Mouse (Mus musculus): ENCODE results near the gene Slc25a22. TPM values are rescaled to one million over a fixed set of nuclear protein-coding genes. Genes with fewer than 3 reads are reported as not detected.

Gene Slc25a22
- polyA plus RNA-seq, 1 experiment: 16.2 TPM

DNA sequence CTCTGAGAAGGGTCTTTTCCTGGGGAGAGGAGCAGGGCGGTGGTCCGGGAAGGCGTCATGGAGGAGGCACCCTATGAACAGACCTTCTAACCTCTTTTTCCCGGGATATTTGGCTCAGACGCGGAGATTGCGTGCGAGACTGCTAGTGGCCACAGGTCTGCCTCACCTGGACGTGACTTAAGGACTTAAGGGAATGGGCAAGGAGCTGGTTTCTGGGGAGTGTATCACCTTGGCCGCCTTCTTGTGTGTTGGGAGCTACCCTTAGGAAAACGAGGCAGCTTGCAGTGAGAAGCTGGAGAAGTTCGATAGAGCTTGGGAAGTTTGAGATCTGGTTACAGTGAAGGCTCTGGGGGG lies 38.1 kb upstream of the Slc25a22 start:
- Histone ChIP-seq H3K4me3 (ENCODE audit: insufficient read depth, poor library complexity, severe bottlenecking) (peak overlapping the region; percentile 76), H3K79me3 (ENCODE audit: low read depth) (peaks cover 60% of the 10 kb centered on the region)

DNA sequence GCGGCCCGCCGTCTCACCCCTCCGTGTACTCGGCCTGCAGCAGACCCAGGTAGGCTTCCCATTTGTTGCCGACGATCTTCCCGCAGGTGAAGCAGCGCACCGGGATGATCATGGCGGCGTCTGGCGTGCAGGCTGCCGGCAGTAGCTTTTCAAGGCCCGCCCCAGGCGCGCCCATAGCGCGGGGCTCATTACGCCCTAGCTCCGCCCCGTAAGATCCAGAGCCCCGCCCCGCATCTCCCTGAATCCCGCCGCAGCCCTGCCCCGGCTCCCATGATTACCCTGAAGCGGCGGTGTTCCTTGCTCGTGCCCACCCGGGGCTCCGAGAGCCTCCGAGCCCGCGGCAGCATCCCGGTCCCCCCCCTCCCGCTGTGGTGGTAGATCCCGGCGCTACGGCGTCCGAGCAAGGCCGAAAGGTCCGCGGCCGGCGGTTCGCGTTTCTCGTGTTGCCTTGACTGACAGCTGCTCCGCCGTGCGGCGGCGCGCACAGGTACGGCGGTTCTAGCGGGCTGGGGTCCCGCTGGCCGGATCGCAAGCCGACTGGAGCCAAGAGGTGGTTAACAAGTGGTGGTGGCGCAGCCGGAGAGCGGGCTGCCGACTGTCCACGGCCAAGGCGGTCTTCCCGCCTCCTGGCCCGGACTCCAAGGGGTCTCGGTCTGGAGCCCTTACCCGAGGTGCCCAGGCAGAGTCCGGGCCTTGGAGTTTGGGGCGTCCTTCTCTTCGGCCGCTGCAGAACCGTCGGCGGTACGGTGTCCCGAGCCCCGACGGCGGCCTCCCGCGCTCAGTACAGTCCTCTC lies 37.5 kb upstream of the Slc25a22 start, which contains the start of the genes Polr2l and Tspan4:
Gene Polr2l (minus strand): TSS at position 122 of the 794 bp plus-strand sequence.
Gene Tspan4 (plus strand): TSS at position 230 of the 794 bp plus-strand sequence.
- Histone ChIP-seq H3ac (ENCODE audit: control insufficient read depth, insufficient read length, low read depth) (peak within 1 kb of the TSS; percentile 87), H3K4me3 (ENCODE audit: insufficient read depth, poor library complexity, severe bottlenecking) (peak within 1 kb of the TSS; percentile 76), H3K36me3 (ENCODE audit: control insufficient read depth, insufficient read depth) (peaks cover 27% of the 10 kb centered on the region), H3K79me3 (ENCODE audit: low read depth) (peaks cover 58% of the 10 kb centered on the region), H3K27me3 (ENCODE audit: control insufficient read depth, insufficient read depth, insufficient read length) (no peaks in the 10 kb centered on the region), H3K79me2 (ENCODE audit: control insufficient read depth, insufficient read depth) (peaks cover 94% of the 10 kb centered on the region)
- TF ChIP-seq MAX (IDR thresholded peaks at IDR 0.05): no peak

More for the DNA sequence above, 38.1 kb upstream of the Slc25a22 start:
- Histone ChIP-seq H3K79me2 (ENCODE audit: control insufficient read depth, insufficient read depth) (peaks cover 94% of the 10 kb centered on the region), H3K36me3 (ENCODE audit: control insufficient read depth, insufficient read depth) (peaks cover 21% of the 10 kb centered on the region), H3K27me3 (ENCODE audit: control insufficient read depth, insufficient read depth, insufficient read length) (no peaks in the 10 kb centered on the region), H3ac (ENCODE audit: control insufficient read depth, insufficient read length, low read depth) (peak overlapping the region; percentile 75)
- no peak for TF ChIP-seq CEBPB (IDR thresholded peaks at IDR 0.05; ENCODE audit: low read depth)

DNA sequence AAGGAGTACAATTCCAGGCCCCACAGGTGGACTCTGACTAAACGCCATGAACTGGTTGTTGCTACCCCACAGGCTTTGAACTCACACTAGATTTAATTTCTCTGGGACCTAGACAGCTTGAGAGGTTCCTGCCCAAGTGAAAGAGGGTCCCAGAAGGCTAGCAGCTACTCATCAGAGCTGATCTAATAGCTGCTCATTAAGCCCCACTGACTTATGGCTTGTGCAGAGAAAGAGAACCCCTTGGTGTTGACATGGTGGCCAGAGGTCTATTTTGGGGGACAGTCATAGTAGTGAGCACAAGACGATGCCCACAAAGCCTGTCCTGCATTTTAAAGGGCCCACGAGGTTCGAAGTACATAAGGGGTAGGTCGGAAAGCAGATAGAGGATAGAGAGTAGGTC lies 36.5 kb upstream of the Slc25a22 start:
- H3K36me3 ChIP-seq (ENCODE audit: control insufficient read depth, insufficient read depth): peaks cover 33% of the 10 kb centered on the region
- peak overlapping the region; percentile 87 for H3ac ChIP-seq (ENCODE audit: control insufficient read depth, insufficient read length, low read depth)
- no peak for TF ChIP-seq MYOG (IDR thresholded peaks at IDR 0.05; ENCODE audit: control insufficient read depth, extremely low read depth, insufficient read length)
- no peaks in the 10 kb centered on the region for H3K27me3 ChIP-seq (ENCODE audit: control insufficient read depth, insufficient read depth, insufficient read length)
- H3K4me3 ChIP-seq (ENCODE audit: insufficient read depth, poor library complexity, severe bottlenecking): peak overlapping the region; percentile 76
- H3K79me3 ChIP-seq (ENCODE audit: low read depth): peaks cover 58% of the 10 kb centered on the region
- peaks cover 94% of the 10 kb centered on the region for H3K79me2 ChIP-seq (ENCODE audit: control insufficient read depth, insufficient read depth)

DNA sequence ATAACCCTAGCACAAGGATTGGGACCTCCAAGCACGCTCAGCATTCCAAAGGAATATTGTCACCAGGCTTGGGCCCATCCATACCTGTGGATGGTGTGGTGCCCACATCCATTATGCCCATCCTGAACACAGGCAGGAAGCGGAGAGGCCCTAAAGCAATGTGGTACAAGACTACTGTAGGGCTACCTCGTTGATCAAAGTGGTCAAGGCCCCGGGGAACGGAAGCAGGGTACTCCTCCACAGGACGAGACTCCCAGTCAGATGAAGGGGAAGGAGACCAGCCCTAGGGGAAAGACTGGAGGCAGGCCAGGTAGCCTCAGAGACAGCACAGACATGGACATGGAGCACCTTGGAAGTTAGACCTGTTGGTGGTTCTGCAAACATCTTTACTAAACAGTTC lies 35.1 kb upstream of the Slc25a22 start:
- Histone ChIP-seq H3K79me3 (ENCODE audit: low read depth) (peaks cover 52% of the 10 kb centered on the region), H3K36me3 (ENCODE audit: control insufficient read depth, insufficient read depth) (peaks cover 33% of the 10 kb centered on the region), H3K79me2 (ENCODE audit: control insufficient read depth, insufficient read depth) (peaks cover 92% of the 10 kb centered on the region), H3ac (ENCODE audit: control insufficient read depth, insufficient read length, low read depth) (no peak overlapping the region), H3K4me3 (ENCODE audit: insufficient read depth, poor library complexity, severe bottlenecking) (no peak overlapping the region), H3K27me3 (ENCODE audit: control insufficient read depth, insufficient read depth, insufficient read length) (no peaks in the 10 kb centered on the region)
- TF ChIP-seq USF1 (IDR thresholded peaks at IDR 0.05; ENCODE audit: low read depth) (no peak), MAX (IDR thresholded peaks at IDR 0.05) (no peak), CEBPB (IDR thresholded peaks at IDR 0.05; ENCODE audit: low read depth) (no peak), CTCF (IDR thresholded peaks at IDR 0.05; ENCODE audit: control insufficient read depth, insufficient read depth, insufficient read length) (no peak), FOSL1 (IDR thresholded peaks at IDR 0.05; ENCODE audit: insufficient read depth, low read length, poor library complexity, severe bottlenecking) (no peak), MYOG (IDR thresholded peaks at IDR 0.05; ENCODE audit: control insufficient read depth, extremely low read depth, insufficient read length) (no peak)

DNA sequence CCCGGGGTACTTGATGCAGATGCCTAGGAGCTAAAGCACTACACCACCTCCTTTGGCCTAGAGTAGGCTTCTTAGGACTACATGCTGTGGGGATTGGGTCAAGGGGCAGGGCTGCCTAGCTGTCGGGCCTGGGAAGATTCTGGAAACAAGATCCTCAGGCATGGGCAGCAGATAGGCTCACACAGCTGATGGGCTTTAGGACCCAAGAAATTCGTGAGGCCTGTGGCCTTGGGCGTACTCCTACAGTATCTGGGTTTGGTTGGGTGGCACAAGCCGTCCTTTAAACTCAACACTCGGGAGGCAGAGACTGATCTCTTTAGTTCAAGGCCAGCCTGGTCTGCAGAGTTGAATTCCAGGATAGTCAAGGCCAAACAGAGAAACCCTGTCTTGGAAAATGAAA lies 34.5 kb upstream of the Slc25a22 start:
- Histone ChIP-seq H3K27me3 (ENCODE audit: control insufficient read depth, insufficient read depth, insufficient read length) (no peaks in the 10 kb centered on the region), H3K79me2 (ENCODE audit: control insufficient read depth, insufficient read depth) (peaks cover 92% of the 10 kb centered on the region), H3K4me3 (ENCODE audit: insufficient read depth, poor library complexity, severe bottlenecking) (no peak overlapping the region), H3ac (ENCODE audit: control insufficient read depth, insufficient read length, low read depth) (no peak overlapping the region), H3K79me3 (ENCODE audit: low read depth) (peaks cover 48% of the 10 kb centered on the region), H3K36me3 (ENCODE audit: control insufficient read depth, insufficient read depth) (peaks cover 33% of the 10 kb centered on the region)
- TF ChIP-seq MYOG (IDR thresholded peaks at IDR 0.05; ENCODE audit: control insufficient read depth, extremely low read depth, insufficient read length): no peak
- TF ChIP-seq FOSL1 (IDR thresholded peaks at IDR 0.05; ENCODE audit: insufficient read depth, low read length, poor library complexity, severe bottlenecking): no peak
- no peak for TF ChIP-seq MYOD1 (IDR thresholded peaks at IDR 0.05; ENCODE audit: control insufficient read depth, insufficient read length, low read depth)
- TF ChIP-seq CEBPB (IDR thresholded peaks at IDR 0.05; ENCODE audit: low read depth): no peak
- no peak for TF ChIP-seq USF1 (IDR thresholded peaks at IDR 0.05; ENCODE audit: low read depth)
- TF ChIP-seq CTCF (IDR thresholded peaks at IDR 0.05; ENCODE audit: control insufficient read depth, insufficient read depth, insufficient read length): no peak
- TF ChIP-seq MAX (IDR thresholded peaks at IDR 0.05): no peak

DNA sequence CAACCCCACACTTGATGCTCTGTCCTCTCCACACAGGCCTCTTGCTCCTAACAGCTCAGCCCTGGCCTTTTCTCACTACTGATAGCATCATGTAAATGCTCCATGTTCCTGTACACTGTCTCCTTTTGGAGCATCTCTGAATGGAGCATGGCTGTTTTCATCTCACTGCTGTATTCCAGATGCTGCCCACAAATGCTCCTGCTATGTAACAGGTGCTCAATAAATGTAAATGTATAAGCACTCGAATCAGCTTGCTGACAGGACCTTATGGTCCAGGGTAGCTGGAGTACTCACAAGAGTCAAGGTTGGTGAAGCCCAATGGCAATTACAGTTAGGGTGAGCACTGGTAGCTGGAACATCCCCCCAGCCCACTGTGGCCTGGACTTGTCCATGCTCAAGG lies 33.5 kb upstream of the Slc25a22 start:
- no peak overlapping the region for H3ac ChIP-seq (ENCODE audit: control insufficient read depth, insufficient read length, low read depth)
- H3K27me3 ChIP-seq (ENCODE audit: control insufficient read depth, insufficient read depth, insufficient read length): no peaks in the 10 kb centered on the region
- H3K79me2 ChIP-seq (ENCODE audit: control insufficient read depth, insufficient read depth): peaks cover 93% of the 10 kb centered on the region
- no peak overlapping the region for H3K4me3 ChIP-seq (ENCODE audit: insufficient read depth, poor library complexity, severe bottlenecking)
- H3K36me3 ChIP-seq (ENCODE audit: control insufficient read depth, insufficient read depth): peaks cover 33% of the 10 kb centered on the region
- H3K79me3 ChIP-seq (ENCODE audit: low read depth): peaks cover 44% of the 10 kb centered on the region
- TF ChIP-seq MYOG (IDR thresholded peaks at IDR 0.05; ENCODE audit: control insufficient read depth, extremely low read depth, insufficient read length) (no peak), USF1 (IDR thresholded peaks at IDR 0.05; ENCODE audit: low read depth) (no peak), CEBPB (IDR thresholded peaks at IDR 0.05; ENCODE audit: low read depth) (no peak), MAX (IDR thresholded peaks at IDR 0.05) (no peak), FOSL1 (IDR thresholded peaks at IDR 0.05; ENCODE audit: insufficient read depth, low read length, poor library complexity, severe bottlenecking) (no peak), MYOD1 (IDR thresholded peaks at IDR 0.05; ENCODE audit: control insufficient read depth, insufficient read length, low read depth) (no peak), CTCF (IDR thresholded peaks at IDR 0.05; ENCODE audit: control insufficient read depth, insufficient read depth, insufficient read length) (no peak)
